Mouse (Mus musculus) midbrain, postnatal 0 days (tissue): ENCODE data around the gene Gm12830. TPM values are rescaled to one million over a fixed set of nuclear protein-coding genes. Genes with fewer than 3 reads are reported as not detected.

Experiments used
- ATAC-seq: fragments of 200-750 bp; cut with Nextera tagmentation; 2 replicates; pipeline ENCODE4 v1.8.0; 2017; ENCODE audit warnings: moderate number of reproducible peaks, mild to moderate bottlenecking, moderate TSS enrichment, moderate library complexity; ENCODE audit not compliant: low FRiP score
- DNase-seq: peaks from one replicate; pipeline ENCODE4 v3.0.0-alpha.2; 2015; ENCODE audit warnings: low spot score
- H3K27ac ChIP-seq: fragments of 300-500 bp; sonication (generic); 2 replicates; pipeline ENCODE4 v1.5.1; 2014; ENCODE audit warnings: low read depth, mild to moderate bottlenecking, low read length, mixed read lengths
- H3K27me3 ChIP-seq: fragments of 300-500 bp; sonication (generic); 2 replicates; pipeline ENCODE4 v1.6.1; 2014; ENCODE audit warnings: low read length, control low read depth, mixed read lengths; ENCODE audit not compliant: insufficient read depth
- H3K36me3 ChIP-seq: fragments of 300-500 bp; sonication (generic); 2 replicates; pipeline ENCODE4 v1.6.1; 2014; ENCODE audit warnings: low read length, control low read depth, mixed read lengths; ENCODE audit not compliant: insufficient read depth
- H3K4me1 ChIP-seq: fragments of 300-500 bp; sonication (generic); 2 replicates; pipeline ENCODE4 v1.6.1; 2014; ENCODE audit warnings: mild to moderate bottlenecking, control low read depth, antibody characterized with exemption, low read length, mixed read lengths; ENCODE audit not compliant: insufficient read depth
- H3K4me2 ChIP-seq: fragments of 300-500 bp; sonication (generic); 2 replicates; pipeline ENCODE4 v1.6.1; 2014; ENCODE audit warnings: low read depth, mild to moderate bottlenecking, low read length, mixed read lengths; ENCODE audit not compliant: poor library complexity, severe bottlenecking
- H3K4me3 ChIP-seq: fragments of 300-500 bp; sonication (generic); 2 replicates; pipeline ENCODE4 v1.5.1; 2014; ENCODE audit warnings: low read depth, mild to moderate bottlenecking, low read length, moderate library complexity
- H3K9ac ChIP-seq: fragments of 300-500 bp; sonication (generic); replicated peaks from 2 replicates; pipeline ENCODE4 v1.6.1; 2014; ENCODE audit warnings: mild to moderate bottlenecking, low read length, moderate library complexity, mixed read lengths; ENCODE audit not compliant: poor library complexity, severe bottlenecking
- H3K9me3 ChIP-seq: fragments of 300-500 bp; sonication (generic); 2 replicates; pipeline ENCODE4 v1.6.1; 2016; ENCODE audit warnings: low read length, control low read depth
- CTCF ChIP-seq: IDR thresholded peaks from 2 replicates; pipeline ENCODE4 v1.5.1; 2016; ENCODE audit warnings: antibody characterized with exemption, mild to moderate bottlenecking
- WGBS: fragments of 180-500 bp; shearing (Covaris S2); extraction: QIAGEN DNeasy Blood & Tissue Kit; methylation state at CpG from one replicate; pipeline ENCODE4 v1.1.7; 2014; 5-methylcytosine and 5-hydroxymethylcytosine counted together
- polyA plus RNA-seq: library from polyadenylated mRNA; unstranded; fragments of >200 nt; fragmentation: Nextera tagmentation; extraction: Ambion mirVana; gene quantifications from 2 replicates; pipeline ENCODE4 v1.2.1, GENCODE M21; 2015
- total RNA-seq: library from RNA; depleted of rRNA; stranded (reverse); fragments of >200 nt; gene quantifications from 2 replicates; pipeline ENCODE4 v1.2.3, GENCODE M21; 2014

Gene Gm12830
- total and polyA plus RNA-seq, 2 experiments from 2014 or later, result 0.09 TPM; not detected in 1

DNA sequence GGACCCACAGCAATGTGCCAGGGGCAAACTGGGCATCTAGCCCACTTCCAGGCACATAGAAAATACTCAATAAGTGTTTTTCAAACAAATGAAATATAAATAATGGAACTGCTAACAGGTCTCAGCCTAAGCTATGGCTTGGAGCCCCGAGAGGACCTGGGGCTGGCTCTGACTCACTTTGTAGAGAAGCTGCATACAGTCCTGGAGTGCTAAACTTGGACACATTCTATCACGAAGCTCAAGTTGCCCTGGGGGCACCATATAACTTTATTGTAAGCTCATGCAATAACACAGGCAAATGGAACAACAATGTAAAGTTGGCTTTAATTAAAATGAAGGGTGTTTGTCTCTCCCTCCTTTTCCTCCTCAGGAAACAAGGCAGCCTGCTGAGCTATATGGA lies 32.4 kb downstream of the Gm12830 start:
- Histone ChIP-seq H3K4me1 (no peaks in the 10 kb centered on the region), H3K27me3 (no peaks in the 10 kb centered on the region), H3K4me2 (no peak overlapping the region), H3K9me3 (no peaks in the 10 kb centered on the region), H3K4me3 (no peak overlapping the region), H3K9ac (no peak overlapping the region), H3K27ac (no peak overlapping the region), H3K36me3 (no peaks in the 10 kb centered on the region)
- DNase-seq, result no peak
- no peak for TF ChIP-seq CTCF
- 80% methylated on average over 2 of the region's 2 CpGs for WGBS
- no peak for ATAC-seq

- H3K9ac ChIP-seq, result no peak overlapping the region
- no peak overlapping the region for H3K4me2 ChIP-seq
- H3K9me3 ChIP-seq, result no peaks in the 10 kb centered on the region
- H3K27me3 ChIP-seq, result 0 out of 2 replicates have a peak, but pooled peaks cover 3% of the 10 kb centered on the region
- no peak overlapping the region for H3K4me3 ChIP-seq
- no peak for DNase-seq
- TF ChIP-seq CTCF, result no peak
- no peaks in the 10 kb centered on the region for H3K4me1 ChIP-seq
- 26% methylated on average over 5 of the region's 5 CpGs for WGBS
- H3K27ac ChIP-seq, result no peak overlapping the region
- no peaks in the 10 kb centered on the region for H3K36me3 ChIP-seq
- ATAC-seq, result no peak
Observed at GRCm38 (mm10) chr4:114858426-114858825, 36.9 kb downstream of the Gm12830 start.

DNA sequence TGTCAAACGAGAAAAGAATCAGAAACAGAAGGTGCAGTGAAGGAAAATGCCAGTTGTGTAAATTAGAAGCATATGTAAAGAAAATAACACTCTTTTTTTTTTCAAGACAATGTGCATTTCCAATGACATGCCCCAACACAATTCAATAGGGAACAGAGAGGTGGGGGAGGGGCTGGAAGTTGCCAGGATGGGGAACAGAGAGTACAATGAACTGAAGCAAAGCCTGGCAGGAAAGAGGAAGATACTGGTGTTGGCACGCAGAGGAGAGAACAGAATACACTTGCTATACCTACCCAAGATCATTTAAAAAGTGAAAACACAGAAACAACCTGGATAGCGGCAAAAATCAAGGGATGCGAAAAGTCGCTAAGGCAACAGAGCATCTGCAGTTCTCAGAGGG lies 41.6 kb downstream of the Gm12830 start:
- H3K27me3 ChIP-seq, result 0 out of 2 replicates have a peak, but pooled peaks cover 3% of the 10 kb centered on the region
- no peak for ATAC-seq
- H3K4me1 ChIP-seq, result no peaks in the 10 kb centered on the region
- TF ChIP-seq CTCF, result no peak
- no peak overlapping the region for H3K4me2 ChIP-seq
- no peaks in the 10 kb centered on the region for H3K9me3 ChIP-seq
- 82% methylated on average over 5 of the region's 5 CpGs for WGBS
- no peak overlapping the region for H3K9ac ChIP-seq
- H3K4me3 ChIP-seq, result no peak overlapping the region
- H3K27ac ChIP-seq, result no peak overlapping the region
- no peak for DNase-seq
- H3K36me3 ChIP-seq, result no peaks in the 10 kb centered on the region

DNA sequence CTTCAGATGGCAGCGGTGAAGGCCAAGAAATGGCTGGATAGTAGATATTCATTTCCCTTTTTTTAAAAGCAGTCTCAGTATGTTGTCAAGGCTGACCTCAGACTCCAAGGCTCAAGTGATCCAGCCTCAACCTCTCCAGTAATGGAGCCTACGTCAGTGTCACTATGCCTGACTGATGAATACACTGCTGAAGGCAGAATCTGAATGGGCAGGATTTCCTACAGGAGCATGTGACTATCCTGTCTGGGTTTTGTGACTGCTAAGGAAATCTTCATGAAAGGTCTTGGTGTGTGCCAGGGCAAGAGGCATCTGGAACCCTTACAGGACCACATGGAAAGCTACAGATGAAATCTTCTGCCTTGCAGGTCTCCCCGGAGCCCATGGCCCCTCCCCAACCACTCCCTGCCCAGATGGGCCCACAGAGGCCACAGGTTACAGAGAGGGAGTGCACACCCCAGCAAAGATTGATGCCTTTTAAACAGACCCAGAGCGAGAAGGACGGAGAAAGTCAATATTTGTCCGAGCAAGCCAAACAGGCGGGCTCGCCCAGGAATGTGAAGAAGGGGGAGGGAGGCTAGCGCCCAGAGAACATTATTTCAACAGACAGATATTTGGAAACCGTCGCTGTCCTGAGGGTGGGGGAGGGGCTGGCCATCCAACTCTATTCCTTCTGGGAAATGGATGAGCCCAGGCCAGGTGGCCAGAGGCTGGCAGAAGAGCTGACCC lies 48.4 kb downstream of the Gm12830 start:
- Histone ChIP-seq H3K27ac (no peak overlapping the region), H3K36me3 (no peaks in the 10 kb centered on the region), H3K9me3 (no peaks in the 10 kb centered on the region), H3K4me3 (no peak overlapping the region), H3K27me3 (no peaks in the 10 kb centered on the region), H3K4me2 (no peak overlapping the region), H3K9ac (no peak overlapping the region), H3K4me1 (no peaks in the 10 kb centered on the region)
- DNase-seq, result no peak
- 77% methylated on average over 11 of the region's 11 CpGs for WGBS
- TF ChIP-seq CTCF, result no peak
- ATAC-seq, result no peak

GRCm38 (mm10) chr4:114876441-114876972 lies 55.0 kb downstream of the Gm12830 start:
- Histone ChIP-seq H3K4me2 (no peak overlapping the region), H3K4me3 (no peak overlapping the region), H3K4me1 (no peaks in the 10 kb centered on the region), H3K36me3 (no peaks in the 10 kb centered on the region), H3K27ac (no peak overlapping the region), H3K9ac (no peak overlapping the region), H3K9me3 (no peaks in the 10 kb centered on the region), H3K27me3 (no peaks in the 10 kb centered on the region)
- TF ChIP-seq CTCF, result no peak
- DNase-seq, result peak; percentile 35
- WGBS, result 9% methylated on average over 8 of the region's 8 CpGs
- ATAC-seq, result no peak

DNA sequence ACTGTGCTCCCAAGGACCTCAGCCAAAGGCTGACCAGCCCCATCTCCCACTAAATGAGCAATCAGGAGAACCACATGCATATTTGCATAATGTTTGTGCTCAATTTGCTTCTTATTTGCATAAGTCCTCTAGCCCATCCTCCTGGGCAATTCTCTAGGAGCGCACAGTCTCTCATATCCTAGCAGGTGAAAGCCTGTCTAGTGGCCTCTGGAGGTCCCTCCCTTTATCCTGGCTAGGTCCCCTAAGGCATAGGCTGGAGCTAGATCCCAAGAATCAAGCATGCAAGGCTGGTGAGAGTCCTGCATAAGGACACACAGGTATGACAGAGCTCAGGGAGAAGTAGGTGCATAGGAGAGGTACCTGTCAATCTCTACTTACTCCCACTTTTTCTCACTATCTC lies 60.7 kb downstream of the Gm12830 start:
- Histone ChIP-seq H3K4me2 (no peak overlapping the region), H3K27me3 (no peaks in the 10 kb centered on the region), H3K9ac (no peak overlapping the region), H3K27ac (no peak overlapping the region), H3K4me3 (no peak overlapping the region), H3K36me3 (no peaks in the 10 kb centered on the region), H3K4me1 (no peaks in the 10 kb centered on the region), H3K9me3 (no peaks in the 10 kb centered on the region)
- DNase-seq, result no peak
- WGBS, result 77% methylated on average over 1 of the region's 1 CpGs
- no peak for TF ChIP-seq CTCF
- no peak for ATAC-seq
